Mouse (Mus musculus) brain, embryonic 14.5 days (tissue): Measurements from ENCODE around the gene Fcrla.
"Not testable (repeated sequence)": the region's sequence is repeated elsewhere in the genome, so short reads cannot be mapped to it uniquely, and the experiment has no call there.

Experiments
- CTCF ChIP-seq: fragments of 200-500 bp; IDR thresholded peaks from 2 replicates; pipeline ENCODE4 v1.5.1; 2012; ENCODE audit warnings: inconsistent platforms, mild to moderate bottlenecking, moderate library complexity, borderline replicate concordance; ENCODE audit not compliant: insufficient read depth, insufficient read length; ENCODE audit errors: extremely low read depth
- POLR2A ChIP-seq: fragments of 200-500 bp; IDR thresholded peaks from 2 replicates; pipeline ENCODE4 v1.6.1; 2012; ENCODE audit warnings: mild to moderate bottlenecking, inconsistent platforms, borderline replicate concordance; ENCODE audit not compliant: poor library complexity, insufficient read depth, insufficient read length, severe bottlenecking; ENCODE audit errors: extremely low read depth

GRCm38 (mm10) chr1:170944151-170944550, 16.8 kb upstream of the Fcrla start:
- not testable (repeated sequence) for TF ChIP-seq POLR2A, CTCF
